Mouse (Mus musculus): ENCODE data around the gene Pla1a.

DNA sequence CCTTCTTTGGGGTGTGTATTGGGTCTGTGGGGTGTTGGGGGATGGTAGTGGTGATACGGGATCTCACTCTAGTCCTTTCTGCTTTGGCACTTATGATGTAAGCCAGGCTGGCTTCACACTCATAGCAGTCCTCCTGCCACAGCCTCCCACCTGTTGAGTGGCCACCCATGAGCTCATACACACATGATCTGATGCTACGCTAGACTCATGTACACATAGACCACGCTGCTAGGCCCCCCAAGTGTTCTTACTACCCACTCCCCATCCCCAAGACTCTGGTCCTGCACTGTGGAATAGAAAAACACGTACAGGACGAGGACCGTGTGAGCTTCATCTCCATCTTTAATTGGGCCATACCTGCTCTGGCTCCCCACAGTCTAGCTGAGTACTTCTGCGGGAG lies 63.9 kb downstream of the Pla1a start:
- TF ChIP-seq CTCF (IDR thresholded peaks at IDR 0.05; ENCODE audit: low read depth, low read length) (no peak), POLR2A (IDR thresholded peaks at IDR 0.05; ENCODE audit: extremely low read depth, insufficient read depth, low read length) (no peak)

Data from liver, adult 2 months (tissue).